Mouse (Mus musculus) hindbrain, embryonic 11.5 days (tissue): Measurements from ENCODE around the gene Map3k5. TPM values are rescaled to one million over a fixed set of nuclear protein-coding genes. Genes with fewer than 3 reads are reported as not detected.

Experiments
- ATAC-seq: fragments of 200-750 bp; cut with Nextera tagmentation; 2 replicates; pipeline ENCODE4 v1.8.0; 2017; ENCODE audit warnings: mild to moderate bottlenecking, moderate TSS enrichment, moderate library complexity; ENCODE audit not compliant: low FRiP score
- DNase-seq: peaks from one replicate; pipeline ENCODE4 v3.0.0-alpha.2; 2015; ENCODE audit warnings: low spot score
- H3K27ac ChIP-seq: fragments of 300-500 bp; sonication (generic); 2 replicates; pipeline ENCODE4 v1.5.1; 2014; ENCODE audit warnings: mild to moderate bottlenecking, low read depth, low read length
- H3K27me3 ChIP-seq: fragments of 300-500 bp; sonication (generic); 2 replicates; pipeline ENCODE4 v1.6.1; 2014; ENCODE audit warnings: mild to moderate bottlenecking, low read length, moderate library complexity, mixed read lengths; ENCODE audit not compliant: control insufficient read depth, insufficient read depth
- H3K36me3 ChIP-seq: fragments of 300-500 bp; sonication (generic); 2 replicates; pipeline ENCODE4 v1.6.1; 2014; ENCODE audit warnings: mild to moderate bottlenecking, low read length, moderate library complexity, mixed read lengths; ENCODE audit not compliant: control insufficient read depth, insufficient read depth
- H3K4me1 ChIP-seq: fragments of 300-500 bp; sonication (generic); replicated peaks from 2 replicates; pipeline ENCODE4 v1.6.1; 2014; ENCODE audit warnings: low read length, mixed read lengths; ENCODE audit not compliant: control insufficient read depth, insufficient read depth
- H3K4me2 ChIP-seq: fragments of 300-500 bp; sonication (generic); replicated peaks from 2 replicates; pipeline ENCODE4 v1.6.1; 2014; ENCODE audit warnings: mild to moderate bottlenecking, low read depth, low read length
- H3K4me3 ChIP-seq: fragments of 300-500 bp; sonication (generic); 2 replicates; pipeline ENCODE4 v1.5.1; 2014; ENCODE audit warnings: low read depth, low read length
- H3K9ac ChIP-seq: fragments of 300-500 bp; sonication (generic); 2 replicates; pipeline ENCODE4 v1.6.1; 2014; ENCODE audit warnings: low read depth, low read length
- H3K9me3 ChIP-seq: fragments of 300-500 bp; sonication (generic); 2 replicates; pipeline ENCODE4 v1.6.1; 2016; ENCODE audit warnings: low read length; ENCODE audit not compliant: control insufficient read depth
- WGBS: fragments of 180-500 bp; shearing (Covaris S2); extraction: QIAGEN DNeasy Blood & Tissue Kit; methylation state at CpG from one replicate; pipeline ENCODE4 v1.1.7; 2014; 5-methylcytosine and 5-hydroxymethylcytosine counted together
- polyA plus RNA-seq: library from polyadenylated mRNA; unstranded; fragments of >200 nt; fragmentation: Nextera tagmentation; extraction: Ambion mirVana; gene quantifications from 2 replicates; pipeline ENCODE4 v1.2.1, GENCODE M21; 2014

Map3k5 gene
- polyA plus RNA-seq, 1 experiment from 2014 or later, result 0.66 TPM

DNA sequence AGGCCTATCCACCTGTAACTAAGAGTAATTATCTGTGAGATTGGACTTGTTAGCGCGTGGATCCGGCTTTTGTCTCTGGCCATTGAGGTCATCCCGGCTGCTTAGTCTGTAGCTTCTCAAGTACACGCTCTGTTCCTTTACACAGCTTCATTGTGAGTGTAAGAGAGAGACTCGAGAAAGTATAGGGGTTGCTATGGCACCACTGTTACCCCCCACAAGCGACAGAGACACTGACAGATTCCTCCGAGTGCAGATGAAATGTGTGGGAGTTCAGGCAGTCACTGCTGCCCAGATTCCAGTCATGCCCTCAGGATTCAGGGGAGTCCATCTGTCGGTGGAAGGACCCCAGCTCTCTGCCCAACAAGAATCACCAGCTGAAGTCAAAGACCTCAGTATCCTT lies 53.5 kb downstream of the Map3k5 start:
- H3K9ac ChIP-seq, result no peak overlapping the region
- H3K27ac ChIP-seq, result no peak overlapping the region
- DNase-seq (no peak), ATAC-seq (no peak)
- no peaks in the 10 kb centered on the region for H3K27me3 ChIP-seq
- H3K9me3 ChIP-seq, result no peaks in the 10 kb centered on the region
- no peaks in the 10 kb centered on the region for H3K4me1 ChIP-seq
- 65% methylated on average over 9 of the region's 9 CpGs for WGBS
- no peaks in the 10 kb centered on the region for H3K36me3 ChIP-seq
- no peak overlapping the region for H3K4me2 ChIP-seq
- no peak overlapping the region for H3K4me3 ChIP-seq

DNA sequence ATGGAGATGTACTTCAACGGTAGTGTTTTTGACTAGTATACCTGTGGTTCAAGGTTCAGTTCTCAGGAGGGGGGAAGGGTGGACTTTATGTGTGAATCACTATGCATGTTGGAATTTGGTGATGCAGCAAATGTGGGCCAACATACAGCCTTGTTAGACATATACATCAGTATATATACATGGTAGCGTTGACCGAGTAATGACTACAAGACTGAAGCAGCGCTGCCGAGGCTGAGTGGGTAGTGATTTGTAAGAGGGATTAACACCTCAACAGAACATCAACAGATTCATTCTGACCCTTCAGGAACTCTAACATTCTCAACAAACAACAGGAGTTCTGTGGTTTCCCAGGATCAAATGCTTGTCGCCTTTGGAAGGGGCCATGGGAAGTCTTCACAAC lies 55.7 kb downstream of the Map3k5 start:
- ATAC-seq (no peak), DNase-seq (no peak)
- Histone ChIP-seq H3K36me3 (no peaks in the 10 kb centered on the region), H3K27ac (no peak overlapping the region), H3K4me2 (no peak overlapping the region), H3K9ac (no peak overlapping the region), H3K9me3 (no peaks in the 10 kb centered on the region), H3K4me3 (no peak overlapping the region), H3K27me3 (no peaks in the 10 kb centered on the region), H3K4me1 (no peaks in the 10 kb centered on the region)
- 95% methylated on average over 6 of the region's 6 CpGs for WGBS

DNA sequence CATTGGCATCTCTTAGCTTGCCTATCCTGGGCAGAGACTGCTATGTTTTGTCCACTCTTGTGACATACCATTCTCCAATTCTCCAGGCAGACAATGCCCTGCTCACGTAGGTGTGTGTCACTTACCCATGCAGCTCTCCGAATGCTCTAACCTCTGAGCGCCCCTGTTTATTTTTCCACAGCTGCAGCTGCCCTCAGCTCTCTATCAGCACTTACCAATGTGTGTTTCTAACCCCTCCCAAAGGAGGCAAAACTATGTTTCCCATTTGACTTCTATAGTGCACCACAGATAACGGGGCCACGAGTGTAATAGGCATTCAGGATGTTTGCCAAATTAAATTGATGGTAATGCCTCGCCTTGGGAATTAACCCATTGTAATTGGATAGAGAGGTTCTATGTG lies 56.4 kb downstream of the Map3k5 start:
- DNase-seq (no peak), ATAC-seq (no peak)
- Histone ChIP-seq H3K27ac (no peak overlapping the region), H3K4me2 (no peak overlapping the region), H3K9me3 (no peaks in the 10 kb centered on the region), H3K4me1 (no peaks in the 10 kb centered on the region), H3K36me3 (no peaks in the 10 kb centered on the region), H3K9ac (no peak overlapping the region), H3K4me3 (no peak overlapping the region), H3K27me3 (no peaks in the 10 kb centered on the region)
- 78% methylated on average over 6 of the region's 6 CpGs for WGBS

DNA sequence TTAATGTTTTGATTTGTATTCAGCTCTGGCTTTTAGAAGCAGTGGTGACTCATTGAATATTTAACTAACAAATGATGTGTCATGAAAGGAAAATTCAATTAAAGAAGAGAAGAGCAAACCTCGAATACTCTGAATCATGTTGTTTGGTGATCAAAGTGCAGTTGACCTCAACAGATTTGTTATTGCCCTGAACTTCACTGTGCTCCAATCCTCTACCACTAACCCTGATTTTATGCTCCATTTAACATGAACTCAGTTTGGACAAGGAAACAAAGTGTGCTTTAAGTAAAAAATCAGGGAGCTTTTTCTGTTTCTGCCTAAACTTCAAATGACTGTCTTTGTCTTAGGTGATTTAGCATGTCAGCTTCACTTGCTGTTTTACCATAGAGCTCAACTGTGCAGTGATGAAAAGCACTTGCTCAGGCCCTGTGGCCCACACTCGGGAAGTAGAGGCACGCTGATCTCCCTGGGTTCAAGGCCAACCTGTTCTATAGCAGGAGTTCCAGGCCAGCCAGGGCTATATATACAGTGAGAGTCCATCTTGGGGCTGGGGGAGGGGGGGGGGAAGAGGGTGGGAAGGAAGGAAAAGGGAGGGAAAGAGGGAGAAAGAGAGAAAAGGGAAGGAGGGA lies 57.1 kb downstream of the Map3k5 start:
- H3K36me3 ChIP-seq, result no peaks in the 10 kb centered on the region
- no peak overlapping the region for H3K9ac ChIP-seq
- H3K4me3 ChIP-seq, result no peak overlapping the region
- no peaks in the 10 kb centered on the region for H3K27me3 ChIP-seq
- 55% methylated on average over 3 of the region's 3 CpGs for WGBS
- no peak overlapping the region for H3K4me2 ChIP-seq
- no peak overlapping the region for H3K27ac ChIP-seq
- H3K4me1 ChIP-seq, result no peaks in the 10 kb centered on the region
- no peak for DNase-seq
- ATAC-seq, result no peak
- no peaks in the 10 kb centered on the region for H3K9me3 ChIP-seq

DNA sequence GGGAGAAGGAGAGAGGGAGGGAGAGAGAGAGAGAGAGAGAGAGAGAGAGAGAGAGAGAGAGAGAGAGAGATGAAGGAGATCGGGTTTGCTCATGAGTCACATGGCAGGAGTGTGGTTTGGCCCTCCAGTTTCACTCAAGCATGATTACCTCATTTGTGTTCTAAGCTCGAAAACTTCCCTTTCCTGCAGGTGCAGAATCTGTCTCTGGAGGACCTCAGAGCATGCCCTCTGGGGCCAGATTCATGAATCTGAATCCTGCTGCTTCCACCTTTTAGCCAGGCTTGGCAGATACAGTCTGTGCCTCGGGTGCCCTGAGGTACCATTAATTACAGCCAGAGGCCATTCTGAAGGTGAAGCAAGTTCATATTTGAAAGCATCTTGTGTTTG lies 57.6 kb downstream of the Map3k5 start:
- Histone ChIP-seq H3K4me2 (no peak overlapping the region), H3K4me1 (no peaks in the 10 kb centered on the region), H3K9me3 (no peaks in the 10 kb centered on the region), H3K36me3 (no peaks in the 10 kb centered on the region), H3K27me3 (no peaks in the 10 kb centered on the region), H3K9ac (no peak overlapping the region), H3K27ac (no peak overlapping the region), H3K4me3 (no peak overlapping the region)
- DNase-seq (no peak), ATAC-seq (no peak)
- WGBS, result 66% methylated on average over 3 of the region's 3 CpGs

DNA sequence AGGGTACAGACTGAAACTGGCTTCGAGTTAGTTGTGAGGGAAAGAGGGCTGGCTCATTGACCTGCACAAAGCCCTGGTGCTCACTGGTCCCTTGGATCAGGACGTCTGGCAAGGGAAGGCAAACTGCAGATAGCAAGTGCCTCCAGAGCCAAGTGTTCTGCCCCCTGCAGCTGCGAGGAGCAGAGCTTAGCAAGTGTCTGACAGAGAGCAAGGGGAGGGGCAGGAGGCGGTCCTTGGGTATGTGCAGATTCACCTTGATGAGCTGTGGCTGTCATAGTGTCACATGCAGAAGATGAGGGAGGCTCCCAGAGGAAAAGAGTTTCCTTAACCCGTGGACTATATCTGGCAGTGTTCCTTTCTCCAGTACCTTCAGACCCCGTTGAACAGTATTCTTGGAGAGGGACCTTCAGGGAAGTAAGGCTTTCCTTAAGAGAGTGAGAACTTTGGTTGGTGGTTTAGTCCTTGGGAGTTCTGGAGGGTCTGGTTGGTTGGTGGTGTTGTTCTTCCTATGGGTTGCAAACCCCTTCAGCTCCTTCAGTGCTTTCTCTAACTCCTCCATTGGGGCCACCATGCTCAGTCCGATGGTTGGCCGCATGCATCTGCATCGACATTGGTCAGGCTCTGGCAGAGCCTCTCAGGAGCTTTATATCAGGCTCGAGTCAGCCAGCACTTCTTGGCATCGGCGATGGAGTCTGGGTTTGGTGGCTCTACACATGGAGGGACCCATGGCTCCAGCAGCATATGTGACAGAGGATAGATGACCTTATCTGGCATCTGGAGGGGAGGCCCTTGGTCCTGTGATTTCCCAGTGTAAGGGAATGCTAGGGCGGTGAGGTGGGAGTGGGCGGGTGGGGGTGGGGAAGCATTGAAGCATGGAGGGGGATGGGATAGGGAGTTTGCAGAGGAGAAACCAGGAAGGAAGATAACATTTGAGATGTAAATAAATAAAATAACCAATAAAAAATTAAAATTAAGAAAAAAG lies 60.5 kb downstream of the Map3k5 start:
- Histone ChIP-seq H3K9ac (no peak overlapping the region), H3K27ac (no peak overlapping the region), H3K4me2 (no peak overlapping the region), H3K9me3 (no peaks in the 10 kb centered on the region), H3K27me3 (no peaks in the 10 kb centered on the region), H3K36me3 (no peaks in the 10 kb centered on the region), H3K4me3 (no peak overlapping the region), H3K4me1 (no peaks in the 10 kb centered on the region)
- no peak for ATAC-seq
- 70% methylated on average over 14 of the region's 14 CpGs for WGBS
- no peak for DNase-seq

DNA sequence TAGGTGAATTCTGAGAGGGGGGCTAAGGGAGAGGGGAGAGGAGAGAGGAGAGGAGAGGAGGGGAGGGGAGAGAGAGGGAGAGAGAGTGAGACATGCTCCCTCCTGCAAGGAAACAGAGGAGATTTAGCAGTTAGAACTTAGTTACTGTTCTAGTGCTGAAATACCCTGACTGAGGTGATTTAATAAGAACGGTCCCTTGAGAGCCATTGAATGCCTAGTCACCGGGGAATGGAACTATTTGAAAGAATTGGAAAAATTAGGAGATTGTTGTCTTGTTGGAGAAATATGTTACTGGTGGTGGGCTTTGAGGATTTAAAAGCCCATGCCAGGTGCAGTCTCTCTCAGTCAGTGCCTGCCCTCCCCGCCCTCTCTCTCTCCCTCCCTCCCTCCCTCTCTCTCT lies 61.9 kb downstream of the Map3k5 start:
- ATAC-seq (no peak), DNase-seq (no peak)
- WGBS, result 91% methylated on average over 3 of the region's 3 CpGs
- Histone ChIP-seq H3K36me3 (no peaks in the 10 kb centered on the region), H3K9ac (no peak overlapping the region), H3K4me1 (no peaks in the 10 kb centered on the region), H3K4me2 (no peak overlapping the region), H3K27me3 (no peaks in the 10 kb centered on the region), H3K4me3 (no peak overlapping the region), H3K9me3 (no peaks in the 10 kb centered on the region), H3K27ac (no peak overlapping the region)

DNA sequence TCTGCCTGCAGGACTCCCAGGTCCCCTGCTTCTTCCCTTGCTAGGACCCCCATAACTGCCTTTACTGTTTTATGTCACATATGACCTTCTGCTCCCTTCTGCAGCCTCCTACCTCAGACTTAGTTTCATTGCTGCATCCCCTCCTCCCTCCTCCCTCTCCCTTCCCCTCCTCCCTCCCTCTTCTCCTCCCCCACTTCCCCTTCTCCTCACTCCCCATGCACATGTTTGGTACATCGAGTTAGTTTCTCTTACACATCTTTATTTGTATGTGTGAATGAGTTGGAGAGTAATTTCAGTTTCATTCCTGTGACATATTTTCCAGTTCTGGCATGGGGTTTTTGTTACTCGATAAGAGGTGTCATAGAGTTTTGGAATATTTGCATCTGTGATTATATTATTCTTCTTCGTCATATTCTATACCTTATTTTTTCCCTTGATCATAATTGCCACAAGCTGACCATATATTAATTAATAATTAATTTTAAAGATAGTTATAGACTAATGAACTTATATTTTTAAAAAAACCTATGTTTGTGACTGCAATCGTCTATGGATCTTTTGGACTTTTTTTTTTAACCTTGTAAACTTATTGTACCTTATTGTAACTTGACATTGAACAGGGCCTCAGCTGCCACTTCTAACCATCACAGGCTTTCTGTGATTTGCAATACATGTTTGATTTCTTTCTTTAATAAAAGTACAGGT lies 65.6 kb downstream of the Map3k5 start:
- H3K4me1 ChIP-seq, result no peaks in the 10 kb centered on the region
- no peaks in the 10 kb centered on the region for H3K9me3 ChIP-seq
- DNase-seq (no peak), ATAC-seq (no peak)
- no peak overlapping the region for H3K4me3 ChIP-seq
- WGBS, result 76% methylated on average over 4 of the region's 4 CpGs
- H3K9ac ChIP-seq, result no peak overlapping the region
- H3K27me3 ChIP-seq, result no peaks in the 10 kb centered on the region
- no peak overlapping the region for H3K4me2 ChIP-seq
- H3K36me3 ChIP-seq, result no peaks in the 10 kb centered on the region
- H3K27ac ChIP-seq, result no peak overlapping the region
